Mouse (Mus musculus) embryonic facial prominence, embryonic 11.5 days (tissue): ENCODE results near the gene Ank3. TPM values are rescaled to one million over a fixed set of nuclear protein-coding genes. Genes with fewer than 3 reads are reported as not detected.

ENCODE experiments used
- ATAC-seq: fragments of 200-750 bp; cut with Nextera tagmentation; replicated peaks from 2 replicates; pipeline ENCODE4 v1.8.0; 2017; ENCODE audit warnings: low read depth; ENCODE audit not compliant: insufficient number of reproducible peaks, low FRiP score, low TSS enrichment
- DNase-seq: peaks from one replicate; pipeline ENCODE4 v3.0.0-alpha.2; 2015; ENCODE audit warnings: low spot score
- H3K27ac ChIP-seq: fragments of 300-500 bp; sonication (generic); replicated peaks from 2 replicates; pipeline ENCODE4 v1.5.1; 2014; ENCODE audit warnings: mild to moderate bottlenecking, low read depth, low read length, control low read depth
- H3K27me3 ChIP-seq: fragments of 300-500 bp; sonication (generic); 2 replicates; pipeline ENCODE4 v1.6.1; 2014; ENCODE audit warnings: mild to moderate bottlenecking, low read length, moderate library complexity, mixed read lengths; ENCODE audit not compliant: control insufficient read depth, insufficient read depth
- H3K36me3 ChIP-seq: fragments of 300-500 bp; sonication (generic); replicated peaks from 2 replicates; pipeline ENCODE4 v1.6.1; 2014; ENCODE audit warnings: low read depth, mild to moderate bottlenecking, low read length, moderate library complexity, mixed read lengths; ENCODE audit not compliant: control insufficient read depth, insufficient read depth
- H3K4me1 ChIP-seq: fragments of 300-500 bp; sonication (generic); 2 replicates; pipeline ENCODE4 v1.6.1; 2014; ENCODE audit warnings: low read length, mixed read lengths; ENCODE audit not compliant: control insufficient read depth, insufficient read depth
- H3K4me2 ChIP-seq: fragments of 300-500 bp; sonication (generic); 2 replicates; pipeline ENCODE4 v1.6.1; 2014; ENCODE audit warnings: low read depth, mild to moderate bottlenecking, control low read depth, low read length, moderate library complexity
- H3K4me3 ChIP-seq: fragments of 300-500 bp; sonication (generic); 2 replicates; pipeline ENCODE4 v1.5.1; 2014; ENCODE audit warnings: low read depth, low read length, control low read depth
- H3K9ac ChIP-seq: fragments of 300-500 bp; sonication (generic); replicated peaks from 2 replicates; pipeline ENCODE4 v1.6.1; 2014; ENCODE audit warnings: mild to moderate bottlenecking, control low read depth, low read length
- H3K9me3 ChIP-seq: fragments of 300-500 bp; sonication (generic); replicated peaks from 2 replicates; pipeline ENCODE4 v1.6.1; 2016; ENCODE audit warnings: mild to moderate bottlenecking, low read length, inconsistent platforms, mixed read lengths; ENCODE audit not compliant: control insufficient read depth
- WGBS: fragments of 180-500 bp; shearing (Covaris S2); extraction: QIAGEN DNeasy Blood & Tissue Kit; methylation state at CpG from one replicate; pipeline ENCODE4 v1.1.7; 2014; 5-methylcytosine and 5-hydroxymethylcytosine counted together
- polyA plus RNA-seq: library from polyadenylated mRNA; unstranded; fragments of >200 nt; fragmentation: Nextera tagmentation; extraction: Ambion mirVana; gene quantifications from 2 replicates; pipeline ENCODE4 v1.2.1, GENCODE M21; 2014

Ank3 gene
- polyA plus RNA-seq, 1 experiment from 2014 or later = 32.5 TPM

DNA sequence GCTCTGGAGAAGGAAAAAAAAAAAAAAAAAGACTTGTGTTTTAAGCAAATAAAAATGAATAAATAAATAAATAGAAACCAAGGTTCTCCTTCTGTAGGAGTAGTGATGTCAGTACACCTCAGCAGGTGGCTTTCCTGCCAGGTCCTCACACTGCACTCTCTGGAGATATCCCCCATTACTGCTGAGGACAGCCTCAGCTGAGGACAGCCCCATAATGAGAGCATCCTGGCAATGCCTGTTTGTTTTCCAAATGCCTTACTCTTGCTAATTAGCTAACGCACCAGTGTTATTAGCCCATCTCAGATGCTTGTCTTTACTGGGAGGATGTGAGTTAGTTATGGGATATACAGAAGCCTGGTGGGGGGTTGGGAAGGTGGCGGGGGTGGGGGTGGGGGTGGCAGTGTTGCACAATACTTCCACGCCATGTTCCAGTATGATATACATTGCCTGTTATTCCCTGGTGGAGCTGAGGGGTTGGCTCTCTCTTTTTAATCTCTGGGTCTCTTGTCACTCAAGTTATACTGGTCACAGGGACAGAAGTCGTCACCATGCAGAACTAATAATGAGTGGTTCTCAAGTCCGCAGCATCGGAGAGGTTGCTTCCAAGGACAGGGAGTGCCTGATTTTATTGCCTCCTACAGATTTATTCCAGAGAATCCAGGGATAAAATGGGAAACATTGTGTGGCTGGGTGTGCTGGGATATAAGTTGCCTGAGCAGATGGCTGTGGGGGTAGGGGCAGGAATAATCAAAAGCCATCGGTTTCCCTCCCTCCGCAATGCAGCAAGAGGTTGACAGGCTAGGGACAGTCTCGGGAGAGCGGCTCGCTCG, 291.8 kb downstream of the Ank3 start:
- Histone ChIP-seq H3K4me1 (no peaks in the 10 kb centered on the region; the same call in 1 of the 2 replicates), H3K4me2 (peak overlapping the region; percentile 7; the same call in 1 of the 2 replicates), H3K27ac (no peak overlapping the region), H3K36me3 (no peaks in the 10 kb centered on the region), H3K9me3 (no peaks in the 10 kb centered on the region), H3K9ac (no peak overlapping the region), H3K27me3 (no peaks in the 10 kb centered on the region), H3K4me3 (no peak overlapping the region)
- no peak for DNase-seq
- no peak for ATAC-seq
- WGBS = 16% methylated on average over 12 of the region's 12 CpGs

DNA sequence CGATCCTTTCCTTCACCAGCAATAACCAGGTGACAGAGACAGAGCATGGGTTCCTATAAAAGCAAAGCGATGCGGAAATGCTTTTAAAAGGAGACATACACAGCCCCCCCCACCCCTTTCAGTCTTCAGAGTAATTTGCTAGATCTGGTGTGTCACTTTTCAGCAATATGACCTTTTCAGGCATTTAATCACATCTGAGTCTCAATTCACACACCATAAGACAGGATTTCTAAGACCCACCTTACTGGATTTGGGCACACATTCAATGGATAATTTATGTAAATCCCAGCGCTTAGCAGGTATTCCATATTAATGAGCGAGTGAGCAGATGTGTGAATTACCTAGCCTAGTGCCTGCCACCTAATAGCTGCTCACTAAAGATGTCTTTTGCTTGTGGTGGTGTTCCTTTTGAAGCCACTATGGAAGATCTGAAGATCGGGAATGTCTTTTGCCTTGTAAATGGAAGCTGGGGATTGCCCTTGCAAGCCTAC, 292.4 kb downstream of the Ank3 start:
- no peaks in the 10 kb centered on the region for H3K36me3 ChIP-seq
- H3K4me1 ChIP-seq = no peaks in the 10 kb centered on the region; the same call in 1 of the 2 replicates
- no peak for ATAC-seq
- DNase-seq = no peak
- H3K9me3 ChIP-seq = no peaks in the 10 kb centered on the region
- no peak overlapping the region for H3K27ac ChIP-seq
- no peaks in the 10 kb centered on the region for H3K27me3 ChIP-seq
- WGBS = 30% methylated on average over 6 of the region's 6 CpGs
- H3K4me3 ChIP-seq = no peak overlapping the region
- no peak overlapping the region for H3K9ac ChIP-seq
- 0 out of 2 replicates have a peak overlapping the region, but pooled peaks have one; percentile 7 for H3K4me2 ChIP-seq

DNA sequence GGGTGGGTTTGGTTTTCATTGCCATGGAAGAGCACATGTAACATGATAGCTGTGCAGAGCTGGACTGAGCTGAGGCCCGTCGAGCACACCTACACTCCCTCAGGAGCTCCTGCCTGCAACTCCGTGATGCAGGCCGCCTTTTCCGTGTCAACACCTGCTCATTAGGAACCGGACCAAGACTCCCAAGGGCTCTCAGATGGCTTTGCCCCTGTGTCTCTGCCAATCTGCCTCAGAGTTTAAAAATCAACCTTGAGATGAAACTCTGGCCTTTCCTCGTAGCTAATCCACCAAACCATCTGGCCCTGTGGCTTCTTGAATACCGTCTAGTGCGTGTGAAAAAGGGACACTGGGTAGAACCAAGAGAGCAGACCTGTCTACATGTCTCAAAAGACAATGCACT, 297.4 kb downstream of the Ank3 start:
- Histone ChIP-seq H3K27ac (no peak overlapping the region), H3K9ac (no peak overlapping the region), H3K9me3 (no peaks in the 10 kb centered on the region), H3K4me3 (no peak overlapping the region), H3K4me1 (no peaks in the 10 kb centered on the region), H3K36me3 (no peaks in the 10 kb centered on the region), H3K4me2 (no peak overlapping the region), H3K27me3 (no peaks in the 10 kb centered on the region)
- ATAC-seq = no peak
- 59% methylated on average over 9 of the region's 9 CpGs for WGBS
- no peak for DNase-seq

DNA sequence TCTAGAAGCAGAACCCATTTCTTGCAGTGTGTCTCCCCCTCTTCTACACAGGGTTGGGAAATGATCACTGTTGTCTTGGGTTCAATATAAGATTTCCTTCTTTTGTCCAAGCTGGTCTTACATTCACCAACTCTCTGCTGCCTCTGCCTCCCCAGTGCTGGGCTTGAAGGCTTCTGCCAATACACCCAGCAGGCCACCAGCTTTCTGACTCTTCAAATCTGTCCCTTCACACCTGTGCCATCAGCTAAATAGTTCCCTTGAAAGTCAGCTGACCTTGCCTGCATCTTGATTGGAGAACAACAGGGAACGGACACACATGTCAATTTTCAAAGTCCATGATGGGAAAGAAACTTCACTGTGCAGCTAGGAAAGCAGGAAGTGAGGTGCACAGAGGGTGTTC, 300.1 kb downstream of the Ank3 start:
- Histone ChIP-seq H3K9me3 (no peaks in the 10 kb centered on the region), H3K27me3 (no peaks in the 10 kb centered on the region), H3K27ac (no peak overlapping the region), H3K4me2 (no peak overlapping the region), H3K36me3 (no peaks in the 10 kb centered on the region), H3K4me1 (no peaks in the 10 kb centered on the region), H3K4me3 (no peak overlapping the region), H3K9ac (no peak overlapping the region)
- no peak for ATAC-seq
- 90% methylated on average over 1 of the region's 1 CpGs for WGBS
- DNase-seq = no peak

DNA sequence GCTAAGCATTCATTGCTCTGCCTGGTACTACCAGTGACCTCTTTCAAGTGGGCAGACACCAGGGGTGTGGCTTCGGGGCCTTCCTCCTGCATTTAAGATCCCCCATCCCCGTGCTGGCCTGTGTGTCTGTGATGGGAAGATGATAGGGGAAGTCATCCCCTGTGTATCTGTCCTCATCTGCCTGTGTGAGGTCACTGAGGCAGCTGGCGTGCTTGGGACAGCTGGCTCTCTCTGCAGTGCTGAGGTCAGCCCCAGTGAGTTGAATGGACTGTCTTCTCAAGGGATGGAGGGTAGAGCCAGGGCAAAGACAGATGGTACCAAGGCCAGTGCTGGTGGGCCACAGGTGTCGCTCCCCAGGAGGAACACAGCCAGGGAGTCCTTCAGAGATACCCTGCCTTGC, 302.7 kb downstream of the Ank3 start:
- no peak for DNase-seq
- no peaks in the 10 kb centered on the region for H3K4me1 ChIP-seq
- H3K4me2 ChIP-seq = no peak overlapping the region
- no peaks in the 10 kb centered on the region for H3K27me3 ChIP-seq
- 42% methylated on average over 4 of the region's 4 CpGs for WGBS
- H3K9ac ChIP-seq = no peak overlapping the region
- no peaks in the 10 kb centered on the region for H3K36me3 ChIP-seq
- H3K9me3 ChIP-seq = no peaks in the 10 kb centered on the region
- no peak overlapping the region for H3K4me3 ChIP-seq
- no peak overlapping the region for H3K27ac ChIP-seq
- ATAC-seq = 0 out of 2 replicates have a peak, but pooled peaks have one; percentile 15

DNA sequence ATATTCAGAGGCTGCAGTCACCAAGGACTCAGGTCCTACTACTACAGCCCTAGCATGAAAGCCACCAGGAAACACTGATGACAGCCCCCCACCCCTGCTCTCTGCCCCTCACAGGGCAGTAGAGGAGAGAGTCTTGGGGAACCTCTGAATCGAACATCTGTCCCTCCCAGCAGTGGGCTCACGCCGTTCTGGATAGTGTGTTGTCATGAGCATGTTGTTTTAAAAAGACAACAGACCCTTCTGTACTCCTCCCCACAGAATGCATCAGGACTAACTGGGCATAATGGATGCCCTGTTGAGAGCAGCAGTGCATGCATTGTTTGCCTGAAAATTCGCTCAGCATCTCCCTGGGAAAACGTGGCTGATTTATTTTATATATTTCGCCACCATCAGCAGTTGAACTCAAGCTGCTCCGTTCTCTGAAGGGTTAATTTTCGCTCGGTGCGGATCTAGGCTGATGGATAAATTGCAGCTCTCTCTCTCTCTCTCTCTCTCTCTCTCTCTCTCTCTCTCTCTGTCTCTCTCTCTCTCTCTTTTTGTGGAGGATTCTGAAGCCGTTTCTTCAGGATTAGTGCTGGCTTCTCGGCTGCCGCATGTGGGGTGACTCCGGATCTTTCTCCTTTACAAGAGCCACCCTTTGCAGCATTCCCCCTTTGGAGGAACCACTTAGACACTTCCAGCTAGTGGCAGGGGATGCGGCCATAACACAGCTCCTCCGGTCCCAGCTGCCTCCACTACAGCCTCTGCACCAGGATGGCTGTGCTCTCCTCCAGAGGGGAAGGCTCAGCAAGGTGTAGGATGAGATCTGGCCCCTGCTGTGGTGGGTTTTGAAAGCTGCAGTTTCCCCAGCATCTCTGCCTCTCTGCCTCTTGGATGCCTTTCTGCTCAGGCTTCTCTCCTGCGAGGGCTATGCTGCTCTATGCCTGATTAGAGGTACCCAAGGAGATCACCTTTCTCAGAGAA, 307.5 kb downstream of the Ank3 start:
- no peaks in the 10 kb centered on the region for H3K36me3 ChIP-seq

DNA sequence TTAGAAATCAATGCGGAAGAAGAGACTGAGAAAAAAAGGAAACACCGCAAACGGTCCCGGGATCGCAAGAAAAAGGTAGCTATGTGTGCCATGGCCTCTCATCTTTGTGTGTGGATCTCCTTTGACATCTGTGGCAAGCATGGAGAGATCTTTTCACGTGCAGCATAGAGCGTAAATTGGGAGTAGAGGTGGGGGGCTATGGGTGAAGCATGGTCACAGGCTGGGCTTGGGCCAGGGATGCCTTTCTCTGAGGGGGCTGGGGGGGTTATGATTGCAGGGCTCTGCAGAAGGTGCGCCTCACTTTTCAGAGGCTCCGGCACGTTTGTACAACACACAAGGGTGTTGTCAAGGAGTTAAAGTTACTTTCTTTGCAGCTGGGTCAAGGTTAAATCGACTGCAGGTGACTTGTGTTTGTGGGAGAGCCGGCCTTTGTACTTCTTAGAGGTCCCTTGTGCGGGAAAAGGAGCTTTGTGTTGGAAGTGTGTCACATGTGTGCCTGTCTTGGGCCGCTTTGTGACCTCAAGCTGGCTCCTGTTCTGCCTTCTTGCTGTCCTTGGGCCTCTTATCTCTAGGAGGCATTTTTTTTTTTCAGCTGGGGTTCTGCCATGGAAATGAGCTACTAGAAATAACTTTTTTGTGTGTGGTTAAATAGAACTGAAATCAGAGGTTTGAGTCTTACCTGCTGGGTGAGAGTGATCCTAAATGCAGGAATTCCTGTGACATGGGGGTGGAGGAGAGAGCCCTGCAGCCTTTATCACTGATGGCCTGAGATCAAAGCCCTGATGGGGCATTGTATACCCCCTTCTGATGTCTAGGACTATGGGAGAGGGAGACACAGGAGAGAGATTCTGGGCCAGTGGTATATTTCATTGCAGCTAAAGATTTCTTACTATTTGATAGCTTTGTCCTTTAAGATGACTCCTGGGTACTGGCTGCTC, 308.5 kb downstream of the Ank3 start:
- Histone ChIP-seq H3K9me3 (no peaks in the 10 kb centered on the region), H3K9ac (peak overlapping the region; percentile 62), H3K4me2 (peak overlapping the region; percentile 54), H3K4me1 (peaks cover 3% of the 10 kb centered on the region; the same call in 1 of the 2 replicates), H3K27ac (no peak overlapping the region), H3K36me3 (no peaks in the 10 kb centered on the region), H3K27me3 (no peaks in the 10 kb centered on the region), H3K4me3 (peak overlapping the region; percentile 26)
- 19% methylated on average over 14 of the region's 14 CpGs for WGBS
- ATAC-seq (no peak), DNase-seq (peak; percentile 32)

More for the DNA sequence above, 307.5 kb downstream of the Ank3 start:
- no peaks in the 10 kb centered on the region for H3K9me3 ChIP-seq
- peak overlapping the region; percentile 26 for H3K4me3 ChIP-seq
- H3K27ac ChIP-seq = peak overlapping the region; percentile 25; the same call in 1 of the 2 replicates
- peak overlapping the region; percentile 54 for H3K4me2 ChIP-seq
- peak overlapping the region; percentile 62 for H3K9ac ChIP-seq
- ATAC-seq (peak; percentile 60; the same call in 1 of the 2 replicates), DNase-seq (peak; percentile 59)
- no peaks in the 10 kb centered on the region for H3K27me3 ChIP-seq
- peaks cover 3% of the 10 kb centered on the region; the same call in 1 of the 2 replicates for H3K4me1 ChIP-seq
- 7% methylated on average over 17 of the region's 17 CpGs for WGBS
